12 mouse cellular contexts compared by ENCODE assay signal in genomic region chr6:146935957-146936356, GRCm38 (mm10). TPM values are rescaled to one million over a fixed set of nuclear protein-coding genes. Genes with fewer than 3 reads are reported as not detected.
A peak's percentile ranks its signal among the peaks of the same experiment; 100 is the strongest.
DNase-seq lines count a peak whose midpoint lies in the region; ATAC-seq lines count a peak whose summit lies in the region.
"Had no signal": no experiment of that assay in that cellular context is flagged by ENCODE, and none has a peak within 500 bp of the region (broad histone marks: within the 10 kb centered on the region; RNA-seq: fewer than 3 reads in every experiment).

No protein-coding gene starts in this region.

- no peaks in the 10 kb centered on the region for H3K4me1 ChIP-seq in hindbrain, embryonic 16.5 days (ENCODE audit: control insufficient read depth, insufficient read depth, low read depth, low read length)
- peaks cover 4% of the 10 kb centered on the region; the same call in 1 of the 2 replicates for H3K4me1 ChIP-seq in hindbrain, embryonic 10.5 days (replicated peaks)
- H3K4me1 ChIP-seq in heart, embryonic 14.5 days (ENCODE audit: control insufficient read depth in 2 of 2, insufficient read depth in 2 of 2, low read length in 2 of 2), result peaks cover 9 to 16% of the 10 kb centered on the region in 2 experiments

- no peak for DNase-seq in hindbrain, embryonic 10.5 days (ENCODE audit: low spot score)
- peak; percentile 84 for DNase-seq in adipocyte (ENCODE audit: low spot score)
- DNase-seq in lung, postnatal 10 days, result peak; percentile 80
- no peak for DNase-seq in layer of hippocampus, postnatal 25 days (ENCODE audit: extremely low spot score in 1 of 2, low spot score in 1 of 2)
- no peak for DNase-seq in cerebellum, adult 8-10 months
- DNase-seq: adrenal gland, postnatal 36 days; embryo, embryonic 11 days had no signal

- WGBS in hindbrain, embryonic 16.5 days, result 76% methylated on average over 6 of the region's 6 CpGs
- WGBS in hindbrain, embryonic 10.5 days, result 76% methylated on average over 6 of the region's 6 CpGs
- 76% methylated on average over 4 of the region's 6 CpGs for WGBS in heart, embryonic 14.5 days

- no peak overlapping the region for H3K9ac ChIP-seq in hindbrain, embryonic 16.5 days (ENCODE audit: low read depth, low read length)
- H3K9ac ChIP-seq in heart, embryonic 14.5 days (ENCODE audit: low read length), result no peak overlapping the region
- H3K9ac ChIP-seq: limb, embryonic 15.5 days had no signal

- no peaks in the 10 kb centered on the region for H3K27me3 ChIP-seq in hindbrain, embryonic 16.5 days (replicated peaks; ENCODE audit: control insufficient read depth, insufficient read depth, low read length)
- H3K27me3 ChIP-seq in hindbrain, embryonic 10.5 days (ENCODE audit: insufficient read depth, poor library complexity, severe bottlenecking), result no peaks in the 10 kb centered on the region
- H3K27me3 ChIP-seq in heart, embryonic 14.5 days (ENCODE audit: control insufficient read depth, insufficient read depth, low read length), result no peaks in the 10 kb centered on the region
- H3K27me3 ChIP-seq: limb, embryonic 15.5 days had no signal

- H3K36me3 ChIP-seq in hindbrain, embryonic 16.5 days (ENCODE audit: control insufficient read depth, insufficient read depth, low read length), result no peaks in the 10 kb centered on the region
- peaks cover 11% of the 10 kb centered on the region for H3K36me3 ChIP-seq in hindbrain, embryonic 10.5 days
- H3K36me3 ChIP-seq in heart, embryonic 14.5 days (ENCODE audit: control insufficient read depth, insufficient read depth, low read length), result peaks cover 12% of the 10 kb centered on the region

- ATAC-seq in hindbrain, embryonic 16.5 days, result peak; percentile 69; the same call in 1 of the 2 replicates
- peak; percentile 58; the same call in 1 of the 2 replicates for ATAC-seq in heart, embryonic 14.5 days (ENCODE audit: insufficient number of reproducible peaks, insufficient read depth, low FRiP score, low read depth)
- ATAC-seq: inflammation-experienced regulatory T-cells, adult 6 months had no signal

- H3K9me3 ChIP-seq in hindbrain, embryonic 16.5 days (ENCODE audit: control insufficient read depth, low read length), result no peaks in the 10 kb centered on the region
- no peaks in the 10 kb centered on the region for H3K9me3 ChIP-seq in hindbrain, embryonic 10.5 days
- no peaks in the 10 kb centered on the region for H3K9me3 ChIP-seq in heart, embryonic 14.5 days (ENCODE audit: control insufficient read depth, low read length)
- H3K9me3 ChIP-seq: limb, embryonic 15.5 days had no signal

- H3K27ac ChIP-seq in hindbrain, embryonic 16.5 days (ENCODE audit: low read depth, low read length), result no peak overlapping the region
- no peak overlapping the region for H3K27ac ChIP-seq in hindbrain, embryonic 10.5 days
- no peak overlapping the region for H3K27ac ChIP-seq in heart, embryonic 14.5 days (replicated peaks in 1 of 2; ENCODE audit: control insufficient read depth in 1 of 2, insufficient read depth in 1 of 2, low read depth in 2 of 2, low read length in 2 of 2)

- no peak overlapping the region for H3K4me3 ChIP-seq in hindbrain, embryonic 16.5 days (ENCODE audit: low read length)
- no peak overlapping the region for H3K4me3 ChIP-seq in hindbrain, embryonic 10.5 days
- H3K4me3 ChIP-seq in heart, embryonic 14.5 days (ENCODE audit: control insufficient read depth in 1 of 2, insufficient read depth in 1 of 2, low read depth in 1 of 2, low read length in 2 of 2), result no peak overlapping the region
- H3K4me3 ChIP-seq: limb, embryonic 15.5 days had no signal

- no peak overlapping the region for H3K4me2 ChIP-seq in hindbrain, embryonic 16.5 days (ENCODE audit: low read length)
- no peak overlapping the region for H3K4me2 ChIP-seq in heart, embryonic 14.5 days (ENCODE audit: low read length)
- H3K4me2 ChIP-seq: limb, embryonic 15.5 days had no signal

RNA-seq across cellular contexts. Expression of gene 1700034J05Rik, which starts 18.3 kb away (rescaled TPM):
- polyA plus RNA-seq in hindbrain, embryonic 16.5 days (2015; fragmentation: Nextera tagmentation; extraction: Ambion mirVana), result 0.05 TPM in 1 of 2 replicates, not detected in the other
- polyA plus RNA-seq in hindbrain, embryonic 10.5 days (2016; fragmentation: Nextera tagmentation; extraction: Ambion mirVana), result 0.14 and 0.32 TPM in 2 replicates
- polyA plus RNA-seq in heart, embryonic 14.5 days (2014; fragmentation: Nextera tagmentation; extraction: Ambion mirVana), result 0.19 and 0.41 TPM in 2 replicates
- not detected for total RNA-seq in layer of hippocampus, postnatal 25 days (2021)
- total RNA-seq: adrenal gland, postnatal 36 days; midbrain, postnatal 0 days had no signal
- polyA plus RNA-seq: midbrain, postnatal 0 days had no signal

RNA-seq across cellular contexts. Expression of gene Ppfibp1, which starts 47.7 kb away (rescaled TPM):
- 14.6 and 15.9 TPM in 2 replicates for polyA plus RNA-seq in hindbrain, embryonic 16.5 days (2015; fragmentation: Nextera tagmentation; extraction: Ambion mirVana)
- polyA plus RNA-seq in hindbrain, embryonic 10.5 days (2016; fragmentation: Nextera tagmentation; extraction: Ambion mirVana), result 26.8 and 34.0 TPM in 2 replicates
- 50.6 and 62.7 TPM in 2 replicates for polyA plus RNA-seq in heart, embryonic 14.5 days (2014; fragmentation: Nextera tagmentation; extraction: Ambion mirVana)
- 10 to 100 TPM; 40.9 to 41.7 TPM for total RNA-seq in layer of hippocampus, postnatal 25 days (2021)

Comparison
In these comparisons a context has a peak if more than half of its experiments do, and no peak if none do; other contexts are left out.
1. DNase-seq: peak in adipocyte (single experiment) and lung, postnatal 10 days (single experiment); none in hindbrain, embryonic 10.5 days (single experiment), layer of hippocampus, postnatal 25 days (0 of 2) and cerebellum, adult 8-10 months (single experiment).